Mouse (Mus musculus) thymus, postnatal 4 days (tissue): Measurements from ENCODE around the gene Lrpprc.
"Not testable (repeated sequence)": the region's sequence is repeated elsewhere in the genome, so short reads cannot be mapped to it uniquely, and the experiment has no call there.

Experiments used
- DNase-seq: peaks from one replicate; pipeline ENCODE4 v3.0.0; 2021

Lrpprc gene

DNA sequence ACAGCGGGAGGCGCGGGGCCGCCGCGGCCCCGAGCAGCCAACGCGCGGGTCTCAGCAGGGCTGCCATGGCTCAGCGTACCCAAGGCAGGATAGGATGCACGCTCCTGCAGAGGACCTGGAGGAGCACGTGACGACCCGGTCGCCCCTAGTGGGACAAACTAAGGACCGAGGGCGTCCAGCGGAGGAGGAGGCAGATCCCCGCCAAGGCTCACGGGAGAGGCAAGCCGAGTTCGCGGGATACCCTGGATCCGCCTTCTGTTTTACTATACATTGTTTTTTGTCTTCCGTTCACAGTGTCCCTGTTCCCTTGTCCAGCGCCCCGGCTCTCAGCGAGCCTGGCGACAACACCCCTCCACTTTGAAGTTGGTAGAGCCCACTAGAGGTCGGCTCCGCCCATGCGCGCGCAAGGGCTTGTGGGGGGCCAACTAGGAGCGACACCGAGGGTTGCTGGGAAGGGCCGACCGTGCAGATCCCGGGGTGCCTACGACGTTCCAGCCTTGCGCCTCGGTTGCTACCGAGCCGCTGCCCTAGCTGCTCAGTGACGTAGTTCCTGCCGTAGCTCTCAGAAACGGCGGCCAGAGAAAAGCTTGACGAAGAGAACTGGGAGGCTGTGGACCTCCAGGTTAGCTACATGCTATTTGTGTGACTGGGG lies at the start of gene Lrpprc:
Lrpprc (minus strand) TSS at position 343 of the 652 bp plus-strand sequence.
- peak; percentile 96 for DNase-seq

DNA sequence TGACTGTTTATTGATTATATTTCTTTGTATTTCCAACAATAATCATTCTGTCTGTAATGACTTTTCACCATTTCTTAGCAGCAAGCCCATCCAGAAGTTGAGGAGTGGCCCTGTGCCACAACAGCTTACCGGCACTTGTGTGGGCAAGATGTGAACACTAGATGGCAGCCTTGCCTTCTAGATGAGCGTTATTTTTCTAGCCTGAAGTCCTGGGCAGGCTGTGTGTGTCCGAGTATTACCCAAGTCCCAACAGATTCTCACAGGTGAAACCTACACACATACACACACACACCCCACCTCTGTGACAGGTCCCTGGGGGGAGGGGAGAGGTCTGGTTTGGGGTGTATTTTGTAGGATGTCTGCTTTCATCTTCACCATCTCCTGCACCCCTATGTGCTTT lies 47.2 kb upstream of the Lrpprc start:
- peak; percentile 75 for DNase-seq

DNA sequence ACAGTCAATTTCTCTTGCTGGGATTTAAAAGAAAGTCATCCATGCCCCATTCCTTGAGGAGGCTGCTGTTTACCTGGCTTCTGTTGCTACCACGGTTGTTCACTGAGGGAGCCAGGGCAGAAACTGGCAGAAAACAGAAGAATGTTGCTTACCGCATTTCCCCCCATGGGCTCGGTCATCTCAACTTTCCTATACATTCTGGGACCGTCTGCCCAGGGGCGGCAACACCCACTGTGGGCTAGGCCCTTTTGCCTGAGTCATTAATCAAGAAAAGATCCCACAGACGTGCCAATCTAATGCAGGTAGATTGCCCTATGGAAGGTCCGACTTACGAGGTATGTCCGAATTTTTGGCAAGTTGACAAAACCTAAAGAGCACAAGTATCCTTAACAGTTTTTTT lies 44.7 kb upstream of the Lrpprc start:
- DNase-seq: no peak

DNA sequence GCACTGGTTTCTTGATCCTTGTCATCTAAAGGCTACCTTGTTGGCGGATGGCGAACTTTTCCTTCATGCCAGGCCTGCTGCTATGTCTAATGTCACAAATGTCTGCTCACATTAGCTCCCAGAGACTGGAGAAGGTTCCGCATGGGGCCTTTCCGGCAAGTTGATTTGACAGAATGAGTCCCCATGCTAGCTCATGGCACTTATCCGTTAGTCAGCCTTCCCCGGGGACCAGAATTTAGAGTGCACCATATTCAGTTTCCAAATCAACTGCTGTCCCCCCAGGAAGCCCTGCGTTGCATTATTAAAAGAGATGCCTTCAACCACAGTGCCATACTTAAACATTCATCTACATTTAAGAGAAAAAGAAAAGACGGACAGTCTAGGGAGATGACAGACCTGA lies 41.8 kb upstream of the Lrpprc start:
- no peak for DNase-seq

DNA sequence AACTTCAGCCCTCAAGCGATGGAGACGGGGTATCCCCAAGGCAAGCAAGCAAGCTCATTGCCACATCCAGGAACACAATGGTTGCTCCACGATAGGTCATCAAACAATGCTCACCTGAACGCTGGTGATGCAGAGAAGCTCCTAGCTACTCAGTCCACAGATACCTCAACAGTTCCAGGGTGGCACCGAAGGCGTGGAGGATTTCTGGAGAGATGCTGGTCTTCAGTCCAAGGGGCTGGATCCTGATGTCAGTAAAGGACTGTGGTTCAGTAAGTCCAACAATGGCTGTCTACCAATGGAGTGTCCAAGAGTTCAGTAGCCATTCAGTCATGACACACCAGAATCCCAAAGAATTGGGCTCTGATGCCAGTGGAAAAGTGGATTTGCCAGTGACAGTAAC lies 37.7 kb upstream of the Lrpprc start:
- DNase-seq: no peak

DNA sequence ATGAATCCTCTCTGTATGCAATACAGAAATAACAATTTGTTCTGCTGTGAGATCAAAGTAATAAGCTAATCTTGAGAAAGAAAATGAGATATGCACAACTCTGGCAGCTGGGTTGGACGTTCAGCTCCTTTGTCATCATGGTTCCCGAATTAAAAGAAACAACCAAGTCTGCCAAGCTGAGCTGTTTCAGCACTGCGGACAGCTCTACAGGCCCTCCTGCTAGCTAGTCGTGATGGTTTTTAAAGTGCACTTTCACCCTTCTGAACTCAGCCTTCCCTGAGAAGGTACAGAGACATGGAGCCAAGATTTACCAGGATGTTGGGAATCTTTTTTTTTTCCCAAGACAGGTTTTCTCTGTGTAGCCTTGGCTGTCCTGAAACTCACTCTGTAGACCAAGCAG lies 30.0 kb upstream of the Lrpprc start:
- DNase-seq: peak; percentile 58

DNA sequence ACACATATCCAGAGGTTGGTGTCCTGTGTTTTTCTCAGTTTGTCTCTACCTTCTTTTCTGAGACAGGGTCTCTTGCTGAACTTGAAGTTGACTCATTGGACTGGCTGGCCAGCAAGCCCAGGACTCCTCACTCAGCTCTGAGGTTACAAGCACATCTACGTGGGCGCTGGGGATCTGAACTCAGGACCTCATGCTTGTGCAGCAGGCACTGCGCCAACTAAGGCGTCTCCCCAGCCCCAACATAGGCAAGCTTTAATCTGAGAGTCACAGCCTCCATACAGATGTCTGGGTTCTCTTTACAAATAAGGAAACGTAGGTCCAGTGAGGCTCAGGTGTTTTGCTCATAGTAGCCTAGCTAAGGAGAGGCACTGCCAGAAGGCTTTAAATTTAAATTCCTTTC lies 27.8 kb upstream of the Lrpprc start:
- no peak for DNase-seq

DNA sequence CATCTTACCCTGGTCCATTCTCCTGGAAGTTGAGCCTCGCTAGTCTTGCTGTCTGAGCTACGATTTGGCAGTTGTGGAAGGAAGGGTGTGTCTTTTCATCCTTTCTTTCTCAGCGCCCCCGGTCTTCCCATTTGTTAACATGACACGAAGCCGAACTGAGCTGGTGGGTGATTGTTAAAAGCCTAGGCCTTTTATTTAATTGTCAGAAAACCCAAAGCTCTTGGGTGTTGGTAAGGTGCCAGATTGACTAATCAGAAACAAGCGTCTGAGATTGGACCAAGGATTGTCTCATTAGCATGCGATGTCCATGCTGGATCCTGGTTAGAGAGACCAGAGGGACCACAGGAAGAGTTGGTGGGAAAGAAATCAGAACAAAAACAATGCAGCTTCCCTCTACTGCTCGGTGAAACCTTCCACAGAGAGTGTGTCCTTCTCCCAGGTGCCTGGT lies 25.4 kb upstream of the Lrpprc start:
- DNase-seq: no peak

DNA sequence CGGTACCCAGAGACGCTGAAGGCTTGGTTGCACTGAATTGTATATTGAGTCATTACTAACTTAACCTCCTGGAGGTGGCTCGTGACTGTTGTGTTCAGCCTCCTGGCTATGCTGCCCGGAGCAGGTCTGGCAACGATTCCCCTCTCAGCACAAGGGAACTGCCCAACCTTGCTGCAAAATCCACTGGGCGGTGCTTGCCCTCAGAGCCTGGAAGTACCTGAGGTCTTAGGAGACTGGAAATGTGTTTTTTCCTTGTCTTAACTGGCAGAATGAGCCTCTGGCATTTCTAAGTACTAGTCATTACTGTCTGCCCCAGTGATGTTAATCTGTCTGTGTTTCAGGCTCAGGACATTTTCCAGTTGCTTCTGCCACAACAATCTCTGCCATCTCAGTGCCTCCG lies 24.3 kb upstream of the Lrpprc start:
- no peak for DNase-seq

DNA sequence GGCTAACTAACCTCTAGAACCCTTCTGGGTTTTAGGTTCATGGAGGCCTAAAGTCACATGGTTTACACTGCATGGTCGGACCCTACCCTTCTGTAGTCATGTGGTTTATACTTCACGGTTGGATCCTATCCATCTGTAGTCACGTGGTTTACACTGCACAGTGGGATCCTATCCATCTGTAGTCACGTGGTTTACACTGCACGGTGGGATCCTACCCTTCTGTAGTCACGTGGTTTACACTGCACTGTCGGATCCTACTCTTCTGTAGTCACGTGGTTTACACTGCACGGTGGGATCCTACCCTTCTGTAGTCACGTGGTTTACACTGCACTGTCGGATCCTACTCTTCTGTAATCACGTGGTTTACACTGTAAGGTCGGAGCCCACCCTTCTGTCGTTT lies 23.6 kb upstream of the Lrpprc start:
- DNase-seq: not testable (repeated sequence)

DNA sequence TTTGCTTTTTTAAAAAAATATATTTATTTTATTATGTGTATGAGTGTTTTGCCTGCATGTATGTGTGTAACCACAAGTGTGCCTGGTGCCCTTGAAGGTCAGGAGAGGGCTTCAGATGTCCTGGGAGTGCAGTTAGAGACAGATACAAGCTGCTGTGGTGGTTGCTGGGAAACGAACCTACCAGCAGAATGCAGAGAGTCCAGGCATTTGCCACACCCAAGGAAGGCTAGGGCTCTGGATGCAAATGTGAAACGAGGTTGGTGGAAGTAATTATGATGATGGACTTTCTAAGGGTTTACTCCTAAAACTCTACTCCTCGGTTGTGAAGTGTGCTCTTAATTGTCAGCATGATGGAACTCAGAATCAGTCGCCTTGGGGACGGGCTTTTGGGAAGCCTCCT lies 1.4 kb upstream of the Lrpprc start:
- DNase-seq: no peak

DNA sequence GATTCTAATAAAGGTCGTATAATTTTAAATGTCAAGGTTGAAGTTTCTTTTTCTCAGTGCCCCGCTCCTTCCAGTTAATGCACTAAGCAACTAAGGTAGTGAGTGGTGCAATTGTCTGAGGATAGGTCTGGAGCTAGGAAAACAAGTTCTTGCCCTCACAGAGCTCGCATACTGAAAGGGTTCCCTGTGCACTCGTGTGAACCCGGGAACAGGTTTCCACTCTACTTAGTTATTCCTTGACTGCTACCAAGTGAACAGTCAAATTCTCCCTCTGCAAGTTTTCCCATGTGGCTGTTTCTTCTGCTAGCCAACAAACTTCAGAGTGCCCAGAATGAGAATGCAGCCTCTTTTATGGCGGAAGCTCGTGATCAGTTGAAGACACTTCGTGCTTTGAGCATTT lies 567 bp upstream of the Lrpprc start:
- no peak for DNase-seq

DNA sequence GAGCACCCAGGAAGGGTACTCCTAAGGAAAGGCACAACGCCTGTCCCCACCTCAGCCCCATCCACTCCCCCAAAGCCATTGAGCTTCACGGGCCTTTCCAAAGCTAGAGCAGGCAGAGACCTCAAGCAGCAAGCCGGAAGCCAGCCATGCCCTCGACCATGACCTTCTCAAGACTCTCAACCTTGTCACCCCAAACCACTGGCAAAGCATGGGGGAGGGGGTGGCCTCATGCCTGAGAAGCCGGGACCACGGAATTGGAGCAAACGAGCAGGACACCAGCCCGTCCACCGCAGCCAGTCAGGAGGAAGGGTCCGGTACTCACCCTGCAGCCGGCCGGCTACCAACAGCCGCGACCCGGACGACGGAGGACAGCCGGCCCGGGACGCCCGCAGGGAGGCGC lies 546 bp downstream of the Lrpprc start:
- no peak for DNase-seq

DNA sequence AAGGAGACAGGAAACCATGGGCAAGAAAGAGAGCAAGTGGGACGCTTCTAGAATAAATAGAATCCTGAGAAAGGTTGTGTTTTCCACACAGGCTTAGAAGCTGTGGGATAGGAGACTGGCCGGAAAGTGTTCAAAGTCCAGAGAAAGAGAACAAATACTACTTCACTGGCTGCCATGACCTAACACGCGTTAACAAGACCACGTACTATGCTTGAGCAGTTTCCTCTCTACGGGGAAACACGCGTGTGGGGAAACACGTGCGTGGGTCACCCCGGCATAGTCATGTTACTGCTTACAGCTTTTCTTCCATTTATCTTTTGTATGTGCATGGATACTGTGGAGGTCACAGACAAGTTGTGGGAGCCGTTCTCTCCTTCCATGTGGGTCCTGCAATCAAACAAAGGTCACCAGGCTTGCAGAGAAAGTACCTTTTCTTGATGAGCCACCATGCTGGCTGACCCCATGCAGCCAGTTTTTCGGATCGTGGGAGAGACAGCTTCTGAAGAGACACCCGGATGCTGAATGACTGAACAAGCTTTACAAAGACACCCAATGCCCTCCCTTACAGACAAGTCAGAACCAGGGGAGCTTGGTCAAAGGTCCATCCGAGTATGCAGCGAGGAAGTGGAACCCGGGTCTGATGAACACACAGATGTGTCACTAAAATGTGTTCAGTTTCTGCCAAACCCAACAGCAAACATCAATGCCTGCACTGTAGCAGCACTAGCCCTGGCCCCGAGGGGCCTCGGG lies 2.0 kb downstream of the Lrpprc start:
- DNase-seq: no peak

DNA sequence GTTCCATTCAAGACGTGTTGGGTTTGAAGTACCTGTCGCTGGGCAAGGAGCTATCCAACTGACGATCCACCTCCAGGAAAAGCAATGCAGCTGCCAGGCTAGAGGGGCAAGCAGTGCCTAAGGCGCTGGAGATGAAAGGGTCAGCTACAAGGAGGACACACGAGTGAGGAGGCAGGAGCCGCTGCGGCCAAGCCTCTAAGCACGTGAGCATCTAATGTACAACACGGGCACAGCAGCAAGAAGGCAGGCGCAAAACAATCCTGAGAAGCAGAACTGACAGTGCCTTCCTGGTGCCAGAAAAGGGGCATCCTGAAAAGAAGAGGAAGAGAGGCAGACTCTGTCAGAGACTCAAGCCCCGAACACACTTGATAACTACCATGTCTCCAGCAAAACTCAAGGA lies 3.1 kb downstream of the Lrpprc start:
- DNase-seq: no peak

DNA sequence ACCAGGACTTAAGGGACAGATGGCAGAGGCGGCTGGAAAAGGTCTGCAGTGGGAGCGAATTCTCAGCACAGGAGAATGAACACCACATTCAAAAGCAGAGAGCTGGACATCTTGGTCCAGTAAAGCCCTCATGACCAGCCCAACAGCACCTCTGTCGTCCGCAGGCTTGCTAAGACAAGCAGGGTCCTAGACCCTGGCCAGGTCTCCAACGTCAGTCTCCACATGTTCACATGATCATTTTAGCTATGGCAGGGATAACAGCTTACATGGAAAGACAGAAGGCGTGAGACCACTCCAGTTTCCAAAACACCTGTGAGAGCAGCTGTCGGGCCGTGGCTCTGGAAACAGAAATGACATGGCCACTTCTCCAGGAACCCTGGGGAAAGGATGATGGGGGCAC lies 3.7 kb downstream of the Lrpprc start:
- DNase-seq: no peak

DNA sequence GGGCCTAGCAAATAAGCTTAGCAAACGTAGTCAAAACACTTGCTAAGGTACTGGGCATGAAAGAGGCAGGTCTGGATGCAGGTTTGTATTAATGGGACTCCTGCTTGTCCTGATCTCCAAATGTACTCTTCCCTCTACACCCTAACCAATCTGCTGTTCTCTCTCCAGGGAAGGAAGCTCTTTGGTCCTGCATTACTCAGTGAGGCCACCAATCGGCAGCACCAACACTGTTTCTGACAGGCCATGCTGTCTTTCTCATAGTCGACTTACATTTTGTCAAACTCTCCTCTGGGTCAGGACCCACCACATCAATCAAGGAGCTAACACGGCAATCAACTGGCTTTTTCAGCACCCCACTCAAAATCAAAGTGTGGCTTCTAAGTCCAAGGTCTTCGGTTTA lies 5.4 kb downstream of the Lrpprc start:
- DNase-seq: no peak

DNA sequence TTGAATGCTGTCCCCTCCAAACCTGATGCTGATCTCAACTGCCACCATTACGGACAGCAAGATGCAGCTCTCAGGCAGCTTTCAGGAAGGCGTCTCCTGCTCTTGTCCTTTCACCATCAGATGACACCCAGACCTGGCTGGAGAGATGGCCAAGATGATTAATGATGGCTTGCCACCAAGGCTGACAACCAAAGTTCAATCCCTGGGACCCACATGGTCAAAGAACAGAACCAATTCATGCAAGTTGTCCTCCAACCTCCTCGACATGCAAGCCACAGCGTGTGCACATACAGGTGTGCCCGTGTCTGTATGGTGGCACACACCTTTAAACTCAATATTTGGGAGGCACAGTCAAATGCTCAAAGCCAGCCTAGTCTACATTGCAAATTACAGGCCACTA lies 7.1 kb downstream of the Lrpprc start:
- no peak for DNase-seq

DNA sequence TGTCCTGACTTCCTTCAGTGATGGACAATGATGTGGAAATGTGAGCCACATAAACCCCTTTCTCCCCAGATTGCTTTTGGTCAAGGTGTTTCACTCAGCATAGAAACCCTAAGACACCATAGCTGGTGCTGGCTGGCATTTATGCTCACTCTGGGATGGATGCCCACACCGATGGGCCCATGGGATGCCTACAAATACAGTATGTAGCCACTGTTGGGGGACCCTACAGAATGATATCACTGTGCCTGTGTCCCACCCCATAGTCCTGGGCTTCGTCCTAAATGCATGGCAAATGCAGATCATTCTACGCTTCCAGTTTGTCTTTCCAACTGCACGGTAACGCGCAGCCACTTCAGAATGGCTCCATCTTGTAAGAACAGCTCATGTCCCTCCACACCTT lies 10.3 kb downstream of the Lrpprc start:
- DNase-seq: no peak

DNA sequence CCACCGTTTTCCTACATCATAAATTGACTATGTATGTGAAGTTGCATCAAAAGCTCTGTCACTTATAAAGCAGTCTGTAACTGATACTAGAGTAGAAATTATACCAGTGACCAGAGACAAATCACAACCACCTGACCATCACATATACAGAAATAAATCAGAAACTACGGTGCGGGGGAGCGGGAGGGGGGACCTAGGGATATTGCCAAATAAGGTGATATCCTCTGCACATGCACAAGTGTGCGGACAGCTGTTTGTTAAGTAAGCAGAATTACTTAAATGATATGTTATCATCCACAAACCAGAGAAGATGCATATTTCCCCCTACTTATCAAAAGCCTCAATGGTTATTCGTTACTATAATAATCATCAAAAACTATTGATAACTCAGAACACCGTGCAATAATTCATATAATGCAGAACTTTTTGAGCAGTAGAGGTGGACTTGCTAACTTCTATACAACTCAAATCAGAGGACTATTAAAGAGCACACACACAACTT lies 12.1 kb downstream of the Lrpprc start:
- DNase-seq: no peak

DNA sequence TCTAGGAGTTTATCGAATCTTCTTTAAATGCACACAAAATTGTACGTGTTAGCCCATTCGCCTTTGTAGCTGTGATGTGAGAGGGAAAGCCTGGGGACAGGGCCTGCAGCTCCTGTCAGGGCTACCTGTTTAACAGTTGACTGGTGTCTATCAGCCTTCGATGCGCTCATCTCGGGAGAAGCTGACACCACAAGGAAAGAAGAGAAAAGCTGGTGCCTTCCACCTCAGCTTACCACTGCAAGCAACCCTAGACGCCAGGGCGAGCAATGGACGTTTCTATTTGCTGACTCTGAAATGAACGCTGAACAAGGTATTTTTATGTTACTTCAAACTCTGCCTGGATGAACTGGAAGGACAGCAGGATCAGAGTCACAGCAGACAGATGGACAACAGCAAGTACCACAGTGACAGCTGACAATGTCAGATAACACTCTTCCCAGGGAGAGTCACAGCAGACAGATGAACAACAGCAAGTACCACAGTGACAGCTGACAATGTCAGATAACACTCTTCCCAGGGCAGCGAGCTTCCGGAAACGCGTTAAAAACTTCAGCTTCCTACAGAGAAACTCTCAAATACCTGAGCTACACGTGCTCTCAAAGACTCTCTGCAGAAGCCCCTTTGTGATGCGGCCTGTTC lies 14.1 kb downstream of the Lrpprc start:
- DNase-seq: no peak

DNA sequence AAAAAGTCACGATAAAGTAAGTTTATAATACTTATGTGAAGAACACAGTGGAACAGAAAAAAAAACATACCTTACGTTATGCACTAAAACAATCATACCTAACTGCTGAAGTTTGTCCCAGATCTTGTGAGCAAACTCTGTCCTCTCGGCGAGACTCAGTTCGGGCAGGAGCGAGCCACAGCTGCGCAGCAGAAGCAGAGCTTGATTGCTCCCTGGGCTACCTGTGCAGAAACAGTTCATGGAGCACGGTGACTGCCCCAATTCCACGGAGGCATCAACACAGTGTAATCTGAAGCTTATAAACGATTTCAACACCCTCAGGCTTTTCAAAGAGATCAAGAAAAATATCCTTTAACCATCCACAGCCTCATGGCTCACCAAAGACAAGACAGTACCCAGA lies 15.3 kb downstream of the Lrpprc start:
- DNase-seq: no peak

DNA sequence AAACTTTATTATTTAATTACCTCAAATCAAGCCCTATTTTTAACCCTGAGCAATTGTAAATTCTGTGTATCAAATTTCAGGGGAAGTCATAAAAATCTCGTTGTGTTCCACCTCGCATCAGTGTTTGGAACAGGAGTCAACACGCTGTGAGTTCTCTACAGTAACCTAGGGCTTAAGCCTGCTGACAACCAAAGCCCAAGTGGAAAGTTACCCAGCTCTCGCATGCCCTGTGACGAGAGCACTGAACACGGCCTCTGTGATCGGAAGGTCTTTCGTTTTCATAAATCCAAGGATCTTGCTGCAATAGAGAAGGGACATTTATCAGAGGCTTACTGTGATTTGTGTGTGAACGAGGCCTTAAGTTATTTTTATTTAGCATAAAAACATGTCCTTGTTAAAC lies 18.7 kb downstream of the Lrpprc start:
- no peak for DNase-seq

DNA sequence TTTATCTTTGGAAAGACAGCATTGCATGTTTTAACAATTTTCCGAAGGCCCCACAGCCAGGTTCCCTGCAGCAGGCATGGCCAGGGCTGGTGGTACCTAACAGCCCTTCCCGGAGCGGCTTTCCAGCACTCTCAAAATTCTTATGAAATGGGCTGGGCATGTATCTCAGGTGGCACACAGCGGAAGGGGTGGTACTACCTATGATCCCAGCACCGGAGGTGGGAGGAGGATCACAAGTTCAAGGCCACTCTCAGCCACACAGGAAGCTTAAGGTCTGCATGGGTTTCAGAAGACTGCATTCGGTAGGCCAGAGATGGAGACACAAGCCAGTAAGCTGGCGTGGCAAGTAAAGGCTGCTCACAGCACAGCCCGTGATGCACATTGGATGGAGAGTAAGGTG lies 31.6 kb downstream of the Lrpprc start:
- no peak for DNase-seq
